Mouse (Mus musculus): ENCODE measurements around the gene Ifi214.

DNA sequence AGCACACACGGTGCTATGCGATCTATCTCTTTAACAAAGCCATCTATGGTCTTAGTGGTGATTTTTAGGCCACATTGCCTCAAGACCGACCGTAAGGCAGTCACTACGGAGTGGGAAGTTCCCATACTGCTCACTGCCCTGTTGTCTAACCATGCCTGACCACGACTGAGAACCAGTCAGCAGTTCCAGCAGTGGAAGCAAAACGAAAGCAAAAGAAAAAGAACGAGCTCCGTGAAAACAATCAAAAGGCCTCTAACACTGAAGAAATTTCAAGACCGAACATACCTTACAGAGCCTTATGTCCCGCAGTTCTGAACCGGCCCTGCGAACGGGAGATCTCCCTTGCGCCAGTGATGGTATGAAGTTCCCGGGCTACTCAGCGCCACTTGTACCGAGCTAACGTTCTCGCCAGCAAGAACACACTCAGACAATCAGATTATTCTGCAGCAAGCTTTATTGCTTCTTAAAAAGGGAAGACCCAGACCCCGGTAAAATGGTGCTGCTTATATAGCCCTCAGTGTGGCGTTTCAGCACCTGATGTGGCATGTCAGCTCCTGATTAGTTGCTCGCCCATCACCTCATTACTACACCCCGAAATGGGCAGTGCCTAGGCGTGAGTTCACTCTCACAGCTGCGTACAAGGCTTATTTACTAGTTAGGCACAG, 44.3 kb upstream of the Ifi214 start:
- TF ChIP-seq CTCF (IDR thresholded peaks at IDR 0.05) (no peak), EP300 (IDR thresholded peaks at IDR 0.05) (no peak)

Measured in lung, postnatal 0 days (tissue).